Mouse (Mus musculus): ENCODE results near the gene Apoa2. TPM values are rescaled to one million over a fixed set of nuclear protein-coding genes. Genes with fewer than 3 reads are reported as not detected.

The Apoa2 gene
- total RNA-seq, 2 experiments from 2014 or later = 1.8 to 2.3 TPM

DNA sequence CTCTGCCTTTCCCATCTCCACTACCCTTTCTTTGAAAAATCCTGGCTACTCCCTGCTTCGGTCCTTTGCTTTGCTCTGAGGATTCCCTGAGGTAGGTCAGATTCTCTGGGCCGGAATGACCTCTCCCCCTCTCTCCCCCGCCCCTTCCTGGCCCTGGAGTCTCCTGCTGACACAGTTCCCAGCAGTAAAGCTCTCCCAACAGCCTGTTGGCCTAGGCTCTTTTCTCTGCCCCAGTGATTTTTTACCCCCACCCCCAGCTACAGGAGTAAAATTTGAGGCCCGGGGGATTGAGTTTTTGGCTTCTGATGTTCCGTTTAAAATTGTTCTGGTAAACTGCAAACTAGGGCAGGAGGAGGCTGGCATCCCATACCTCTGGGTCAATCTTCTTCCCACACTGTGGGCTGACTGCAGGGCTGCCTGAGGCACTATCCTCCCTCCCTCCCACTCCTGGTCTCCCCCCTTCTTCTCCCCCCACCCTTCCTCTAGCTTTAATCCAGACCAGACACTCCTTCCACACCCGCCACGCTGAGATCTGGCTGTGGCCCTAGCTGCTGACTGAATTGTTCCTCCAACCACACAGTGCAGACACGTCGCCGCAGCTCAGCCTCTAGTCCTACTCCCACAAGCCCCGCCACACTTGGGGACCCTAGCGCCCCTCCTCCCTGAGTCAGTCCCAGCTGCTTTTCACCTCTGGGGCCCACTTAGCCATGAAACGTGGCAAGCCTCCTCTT is 26.9 kb downstream of the Apoa2 start:
- DNase-seq (ENCODE audit: low spot score in 2 of 2) = no peak
- intact Hi-C loops (cut with DNase I) = loop anchor here (10.0 kb wide), 1 partner anchor 137 kb away; the partner anchor contains the start of gene Cfap126

GRCm38 (mm10) chr1:171252415-171252814 is 27.6 kb downstream of the Apoa2 start:
- DNase-seq (ENCODE audit: low spot score in 2 of 2) = no peak
- intact Hi-C loops (cut with DNase I) = loop anchor here (10.0 kb wide), 1 partner anchor 138 kb away; the partner anchor contains the start of gene Cfap126

GRCm38 (mm10) chr1:171256095-171256818 is 31.4 kb downstream of the Apoa2 start:
- intact Hi-C loops (cut with DNase I) = loop anchor here (10.0 kb wide), 1 partner anchor 141 kb away; the partner anchor contains the start of gene Cfap126
- no peak for DNase-seq (ENCODE audit: low spot score in 2 of 2)

- DNase-seq (ENCODE audit: low spot score in 2 of 2) = peak in 1 of 2 experiments; percentile 48
- intact Hi-C loops (cut with DNase I) = loop anchor here (10.0 kb wide), 1 partner anchor 142 kb away; the partner anchor contains the start of gene Cfap126
These were observed 32.2 kb downstream of the Apoa2 start for GRCm38 (mm10) chr1:171256937-171257548.

- DNase-seq (ENCODE audit: low spot score in 2 of 2) = no peak
- intact Hi-C loops (cut with DNase I) = loop anchor here (10.0 kb wide), 1 partner anchor 143 kb away; the partner anchor contains the start of gene Cfap126
These were observed 32.9 kb downstream of the Apoa2 start for GRCm38 (mm10) chr1:171257781-171258180.

GRCm38 (mm10) chr1:171258921-171259320 is 34.1 kb downstream of the Apoa2 start:
- intact Hi-C loops (cut with DNase I) = loop anchor here (10.0 kb wide), 1 partner anchor 144 kb away; the partner anchor contains the start of gene Cfap126

DNA sequence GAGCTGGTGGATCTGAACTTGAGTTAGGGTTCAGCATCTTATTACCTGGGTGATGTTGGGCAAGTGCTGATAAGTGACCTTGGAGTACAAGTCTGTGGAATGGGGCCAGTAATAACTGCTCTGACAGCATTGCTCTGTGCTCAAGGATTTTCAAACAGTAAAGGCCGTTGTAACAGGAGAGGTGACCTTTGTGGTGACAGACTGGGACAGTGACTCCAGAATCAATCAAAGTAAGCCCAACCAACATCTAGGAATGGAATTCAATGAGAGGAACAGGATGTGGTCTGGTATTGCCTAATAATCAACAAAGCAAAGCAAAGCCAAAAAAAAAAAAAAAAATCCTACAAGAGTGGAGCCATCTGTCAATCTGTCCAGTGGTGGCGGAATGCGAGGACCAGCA is 35.5 kb downstream of the Apoa2 start:
- intact Hi-C loops (cut with DNase I) = no loop called here
- no peak for DNase-seq (ENCODE audit: low spot score in 2 of 2)

More at GRCm38 (mm10) chr1:171258921-171259320, 34.1 kb downstream of the Apoa2 start:
- no peak for DNase-seq (ENCODE audit: low spot score in 2 of 2)

DNA sequence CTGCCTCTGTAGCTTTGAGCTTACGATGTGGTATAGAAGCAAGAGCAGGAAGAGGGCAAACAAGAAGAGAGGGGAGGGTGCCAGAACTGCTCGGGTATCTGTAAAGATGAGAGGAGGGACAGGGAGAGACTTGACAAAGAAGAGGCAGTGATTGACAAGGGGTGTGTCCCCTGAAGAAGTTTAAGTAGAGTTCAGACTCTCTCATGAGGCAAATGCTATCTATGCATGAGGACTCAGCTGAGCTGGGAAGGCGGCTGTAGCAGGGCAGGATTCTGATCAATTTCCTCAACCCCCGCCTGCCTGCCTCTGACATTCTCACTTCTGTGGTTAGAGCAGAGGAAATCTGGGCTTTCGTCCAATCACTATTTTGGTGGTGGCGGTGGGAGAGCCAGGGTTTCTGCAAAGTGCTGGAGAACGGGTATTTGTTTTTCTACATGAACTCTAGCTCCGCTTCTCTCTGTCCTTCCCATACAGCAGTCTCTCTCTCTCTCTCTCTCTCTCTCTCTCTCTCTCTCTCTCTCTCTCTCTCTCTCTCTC is 37.8 kb downstream of the Apoa2 start:
- peak; percentile 75 to 80 for DNase-seq (ENCODE audit: low spot score in 2 of 2)
- intact Hi-C loops (cut with DNase I) = no loop called here

- no peak for DNase-seq (ENCODE audit: low spot score in 2 of 2)
- intact Hi-C loops (cut with DNase I) = no loop called here
These were observed 38.3 kb downstream of the Apoa2 start for GRCm38 (mm10) chr1:171263185-171263611.

GRCm38 (mm10) chr1:171263666-171264461 is 39.0 kb downstream of the Apoa2 start:
- intact Hi-C loops (cut with DNase I) = no loop called here
- no peak for DNase-seq (ENCODE audit: low spot score in 2 of 2)

GRCm38 (mm10) chr1:171265971-171266744 is 41.3 kb downstream of the Apoa2 start:
- DNase-seq (ENCODE audit: low spot score in 2 of 2) = no peak
- intact Hi-C loops (cut with DNase I) = no loop called here

DNA sequence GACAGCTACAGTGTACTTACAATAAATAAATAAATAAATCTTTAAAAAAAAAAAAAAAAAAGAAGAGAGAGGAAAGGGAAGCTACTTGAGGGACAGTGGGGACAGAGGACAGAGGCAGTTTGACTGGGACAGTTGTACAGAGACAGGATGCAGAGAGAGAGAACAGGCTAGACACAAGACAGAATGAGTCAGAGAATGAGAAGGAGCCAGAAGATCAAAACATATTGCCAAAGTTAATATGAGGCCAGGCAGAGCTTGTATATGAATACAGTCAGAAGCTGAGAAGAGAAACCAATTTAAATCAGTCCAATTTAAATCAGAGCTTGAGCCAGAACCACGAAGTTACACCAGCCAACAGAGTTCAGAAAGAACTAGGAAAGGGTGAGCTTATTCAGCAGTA is 43.5 kb downstream of the Apoa2 start:
- intact Hi-C loops (cut with DNase I) = no loop called here
- DNase-seq (ENCODE audit: low spot score in 2 of 2) = no peak

DNA sequence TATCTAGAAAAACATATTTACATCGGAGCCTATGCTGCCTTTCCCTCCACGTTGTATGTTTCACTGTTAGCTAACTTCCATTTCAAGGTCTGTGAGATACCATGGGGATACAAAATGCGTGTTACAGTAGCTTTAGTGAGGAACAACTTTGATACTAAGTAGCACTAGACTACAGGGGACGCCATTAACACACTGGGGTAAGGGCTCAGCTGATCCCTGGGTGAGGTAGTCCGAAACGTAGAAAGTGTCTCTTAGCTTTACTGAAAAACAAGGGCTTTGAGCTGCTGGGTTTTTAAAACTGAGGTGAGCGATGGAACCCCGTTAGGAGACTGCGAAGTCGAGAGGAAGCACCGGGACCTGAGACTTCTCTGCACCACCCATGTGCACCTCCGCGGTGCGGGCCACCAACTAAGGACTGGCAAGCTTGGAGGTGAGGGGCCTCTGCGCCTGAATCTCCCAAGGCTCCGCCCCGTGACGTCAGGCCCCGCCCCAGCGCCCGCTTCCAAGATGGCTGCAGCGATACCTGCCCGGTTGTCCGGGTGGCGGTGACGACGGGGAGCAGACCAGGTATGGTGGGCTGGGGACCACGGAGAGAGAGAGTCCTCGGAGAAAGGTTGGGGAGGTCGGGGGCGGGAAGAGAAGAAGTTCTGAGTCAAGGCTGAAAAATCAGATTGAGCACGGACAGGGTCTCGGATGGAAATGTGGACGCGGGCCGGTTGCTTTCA is 45.2 kb downstream of the Apoa2 start, which contains the start of gene B4galt3:
TSS of gene B4galt3 (plus strand) at position 481 of the 725 bp plus-strand sequence.
- intact Hi-C loops (cut with DNase I) = loop anchor here (2.0 kb wide), 1 partner anchor 17 kb away; the partner anchor contains the start of gene Usp21
- peak; percentile 95 for DNase-seq (ENCODE audit: low spot score in 2 of 2)

DNA sequence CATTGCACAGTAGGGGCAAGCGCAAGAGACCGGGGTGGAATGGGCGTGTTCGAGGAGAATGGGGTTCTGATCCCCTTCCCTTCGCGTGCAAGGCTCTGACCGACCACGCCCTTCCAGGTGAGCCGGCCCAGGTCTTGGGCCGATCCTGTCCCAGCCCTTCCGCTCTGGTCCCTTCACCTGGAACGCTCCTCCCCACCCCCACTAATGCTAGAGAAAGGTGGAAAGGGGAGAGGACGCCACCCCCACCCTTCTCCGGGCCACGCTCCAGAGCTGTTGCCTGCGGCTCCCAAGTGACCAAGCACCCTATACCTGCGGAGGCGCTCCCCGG is 45.7 kb downstream of the Apoa2 start:
- intact Hi-C loops (cut with DNase I) = loop anchor here (2.0 kb wide), 1 partner anchor 16 kb away; the partner anchor contains the start of gene Usp21

DNA sequence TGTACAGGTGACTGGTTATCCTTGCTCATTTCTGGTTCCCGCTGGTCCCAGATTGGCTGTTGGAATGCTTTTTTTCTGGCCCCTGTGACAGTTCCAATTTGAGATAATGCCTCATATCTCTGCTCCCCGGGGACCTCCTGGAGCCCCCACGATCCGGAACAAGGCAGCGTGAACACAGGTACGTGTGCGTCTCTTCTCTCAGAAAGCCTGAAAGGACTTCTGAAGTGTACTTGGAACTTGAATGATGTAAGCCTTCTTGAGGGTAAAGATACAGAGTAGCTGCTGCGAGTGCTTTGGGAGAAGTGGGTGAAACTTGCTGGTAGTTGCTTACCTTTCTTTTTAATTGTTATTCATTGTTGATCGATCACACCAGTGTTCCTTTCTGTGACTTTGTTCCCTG is 46.3 kb downstream of the Apoa2 start:
- DNase-seq (ENCODE audit: low spot score in 2 of 2) = no peak

More for the DNA sequence above, 45.7 kb downstream of the Apoa2 start:
- DNase-seq (ENCODE audit: low spot score in 2 of 2) = no peak

DNA sequence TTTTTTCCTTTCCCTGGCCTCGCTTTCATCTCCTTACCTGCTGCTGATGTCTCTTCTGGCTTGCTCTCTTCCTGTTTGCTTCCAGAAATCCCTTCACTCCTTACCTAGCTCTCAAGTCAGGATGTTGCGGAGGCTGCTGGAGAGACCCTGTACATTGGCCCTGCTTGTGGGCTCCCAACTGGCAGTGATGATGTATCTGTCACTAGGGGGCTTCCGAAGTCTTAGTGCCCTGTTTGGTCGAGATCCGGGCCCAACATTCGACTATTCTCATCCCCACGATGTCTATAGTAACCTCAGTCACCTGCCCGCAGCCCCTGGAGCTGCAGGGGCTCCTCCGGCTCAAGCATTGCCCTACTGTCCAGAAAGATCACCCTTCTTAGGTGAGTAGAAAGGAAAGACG is 46.8 kb downstream of the Apoa2 start:
- no peak for DNase-seq (ENCODE audit: low spot score in 2 of 2)
- intact Hi-C loops (cut with DNase I) = loop anchor here (2.0 kb wide), 1 partner anchor 15 kb away; the partner anchor contains the start of gene Usp21

More for the DNA sequence above, 46.3 kb downstream of the Apoa2 start:
- intact Hi-C loops (cut with DNase I) = loop anchor here (2.0 kb wide), 1 partner anchor 16 kb away; the partner anchor contains the start of gene Usp21

DNA sequence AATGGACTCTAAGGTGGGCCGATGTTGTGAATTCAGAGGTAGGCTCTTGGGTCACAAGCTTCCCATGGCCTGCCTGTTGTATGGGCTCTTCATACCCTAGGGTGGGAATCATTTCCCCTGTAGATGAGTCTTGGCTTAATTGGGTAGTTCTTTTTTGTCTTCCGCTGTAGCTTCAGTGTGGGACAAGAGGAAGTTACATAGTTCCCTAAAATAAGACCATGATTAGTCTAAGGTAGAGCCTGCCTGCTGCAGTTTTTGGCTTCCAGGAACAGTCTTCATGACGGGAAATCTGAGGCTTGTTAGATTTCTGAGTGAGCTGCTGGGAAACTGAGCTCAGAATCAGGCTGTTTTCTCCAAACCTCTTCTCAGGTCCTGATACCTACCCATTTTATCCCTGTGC is 47.2 kb downstream of the Apoa2 start:
- DNase-seq (ENCODE audit: low spot score in 2 of 2) = no peak
- intact Hi-C loops (cut with DNase I) = no loop called here

Data from left cerebral cortex, postnatal 36 days (tissue).